Mouse (Mus musculus) lung, adult 10 weeks (tissue): ENCODE results near the gene Olfr1469. TPM values are rescaled to one million over a fixed set of nuclear protein-coding genes. Genes with fewer than 3 reads are reported as not detected.

Experiments used
- polyA plus RNA-seq: library from polyadenylated mRNA; stranded (reverse); fragments of 350-450 nt; fragmentation: Illumina TruSeq; extraction: RNeasy Lipid Tissue Mini Kit (QIAGEN cat#74804); gene quantifications from one replicate; pipeline ENCODE4 v1.2.3, GENCODE M21; 2014; ENCODE audit warnings: low read depth, low replicate concordance; ENCODE audit not compliant: insufficient read depth

The Olfr1469 gene
- not detected for polyA plus RNA-seq

DNA sequence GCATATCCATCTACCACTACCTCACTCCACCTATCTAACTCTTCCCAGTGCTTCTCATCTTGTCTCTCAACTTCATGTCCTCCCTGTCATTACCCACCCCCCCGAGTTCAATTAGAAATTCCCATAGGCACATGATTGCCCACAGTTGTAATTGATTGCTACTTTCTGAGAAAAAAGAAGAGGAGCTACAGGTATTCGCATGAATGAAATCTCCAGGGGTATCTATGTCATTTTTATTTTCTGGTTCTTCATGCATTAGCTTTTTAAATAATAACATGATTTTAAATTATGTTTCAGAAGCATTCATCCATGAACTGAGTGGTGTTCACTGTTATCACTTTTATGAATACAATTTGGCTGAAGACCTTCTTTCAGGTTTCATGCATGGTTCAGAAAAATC, at the start of gene Olfr1469:
Olfr1469 (plus strand) TSS at position 301 of the 400 bp plus-strand sequence.

DNA sequence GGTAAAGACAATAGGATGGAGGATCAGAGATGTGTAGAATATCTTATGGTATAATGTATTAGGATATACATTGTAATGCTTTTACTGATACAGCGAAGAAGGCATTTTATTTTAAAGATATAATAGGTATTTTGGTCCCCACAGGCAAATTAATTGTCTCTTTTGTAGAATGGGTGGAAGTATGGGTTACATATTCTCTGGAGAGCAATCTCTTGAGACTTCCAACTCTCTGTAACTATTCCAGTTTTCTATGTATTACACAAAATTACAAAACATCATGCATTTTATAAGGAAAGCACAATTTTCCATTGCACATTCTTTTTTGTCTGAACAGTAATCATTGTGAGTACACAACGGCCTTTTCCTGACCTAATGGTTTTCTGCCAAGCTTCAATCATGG, 45.7 kb upstream of the Olfr1469 start, which contains the start of gene Olfr1467:
Olfr1467 (plus strand) TSS at position 301 of the 400 bp plus-strand sequence.

DNA sequence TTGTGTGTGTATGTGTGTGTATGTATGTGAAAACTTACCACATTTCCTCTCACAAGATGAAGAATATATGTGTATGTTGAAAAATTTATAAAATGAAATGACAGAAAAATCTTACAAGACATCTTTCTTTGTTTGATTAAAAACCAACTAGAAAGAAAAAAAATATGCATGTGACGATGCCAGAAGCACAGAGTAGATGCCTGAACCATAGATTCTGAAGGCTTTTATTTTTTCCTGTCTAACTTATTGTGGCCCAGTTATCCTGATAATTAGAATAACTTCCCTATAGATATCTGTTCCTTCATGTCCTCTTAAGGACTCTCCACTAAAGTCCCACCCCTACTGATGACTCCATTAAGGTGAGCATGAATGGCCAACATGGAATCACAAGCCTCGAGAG, 35.5 kb downstream of the Olfr1469 start, which contains the start of gene Olfr1471:
Olfr1471 (plus strand) TSS at position 301 of the 400 bp plus-strand sequence.

DNA sequence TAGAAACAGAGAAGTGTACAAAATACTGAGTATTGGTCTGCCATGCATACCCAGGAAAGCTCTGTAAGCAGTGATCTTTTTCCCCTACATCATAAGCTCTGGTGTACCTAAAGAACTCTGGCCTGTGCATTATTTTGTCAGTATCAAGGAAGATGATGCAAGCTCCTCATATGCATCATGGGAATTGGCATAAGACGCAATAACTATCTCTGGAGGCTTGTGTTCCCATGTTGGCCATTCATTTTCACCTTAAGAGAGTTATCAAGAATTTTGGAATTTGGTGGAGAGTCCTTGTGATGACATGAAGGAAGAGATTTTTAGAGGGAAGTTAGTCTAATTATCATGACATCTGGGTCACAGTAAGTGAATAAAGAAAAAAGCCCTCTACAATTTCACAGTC, 48.3 kb downstream of the Olfr1469 start, which contains the start of gene Olfr1472:
Olfr1472 (minus strand) TSS at position 101 of the 400 bp plus-strand sequence.

Other genes starting within 250 kb of the Olfr1469 start
- gene Olfr1461, start 244.8 kb upstream of the Olfr1469 start, polyA plus RNA-seq, result not detected
- not detected for gene Olfr1462, start 222.1 kb upstream of the Olfr1469 start, polyA plus RNA-seq
- not detected for gene Olfr1463, start 176.5 kb upstream of the Olfr1469 start, polyA plus RNA-seq
- not detected for gene Olfr1465, start 92.3 kb upstream of the Olfr1469 start, polyA plus RNA-seq
- not detected for gene Olfr1466, start 69.0 kb upstream of the Olfr1469 start, polyA plus RNA-seq
- gene Olfr1467, start 45.6 kb upstream of the Olfr1469 start, polyA plus RNA-seq, result not detected
- not detected for gene Olfr1471, start 35.6 kb downstream of the Olfr1469 start, polyA plus RNA-seq
- gene Olfr1472, start 48.2 kb downstream of the Olfr1469 start, polyA plus RNA-seq, result not detected
- not detected for gene Olfr1474, start 61.7 kb downstream of the Olfr1469 start, polyA plus RNA-seq
- not detected for gene Olfr1475, start 72.3 kb downstream of the Olfr1469 start, polyA plus RNA-seq
- gene Olfr1477, start 92.7 kb downstream of the Olfr1469 start, polyA plus RNA-seq, result not detected
- gene Olfr1480, start 120.1 kb downstream of the Olfr1469 start, polyA plus RNA-seq, result not detected
- gene Olfr1484, start 175.7 kb downstream of the Olfr1469 start, polyA plus RNA-seq, result not detected
- gene Olfr1487, start 209.5 kb downstream of the Olfr1469 start, polyA plus RNA-seq, result not detected
- gene Olfr1489, start 223.8 kb downstream of the Olfr1469 start, polyA plus RNA-seq, result not detected
- gene Olfr1490, start 243.2 kb downstream of the Olfr1469 start, polyA plus RNA-seq, result not detected